Mouse (Mus musculus): Measurements from ENCODE around the gene Usp3. TPM values are rescaled to one million over a fixed set of nuclear protein-coding genes. Genes with fewer than 3 reads are reported as not detected.

Usp3 gene
- polyA plus RNA-seq, 1 experiment = 8.1 TPM

DNA sequence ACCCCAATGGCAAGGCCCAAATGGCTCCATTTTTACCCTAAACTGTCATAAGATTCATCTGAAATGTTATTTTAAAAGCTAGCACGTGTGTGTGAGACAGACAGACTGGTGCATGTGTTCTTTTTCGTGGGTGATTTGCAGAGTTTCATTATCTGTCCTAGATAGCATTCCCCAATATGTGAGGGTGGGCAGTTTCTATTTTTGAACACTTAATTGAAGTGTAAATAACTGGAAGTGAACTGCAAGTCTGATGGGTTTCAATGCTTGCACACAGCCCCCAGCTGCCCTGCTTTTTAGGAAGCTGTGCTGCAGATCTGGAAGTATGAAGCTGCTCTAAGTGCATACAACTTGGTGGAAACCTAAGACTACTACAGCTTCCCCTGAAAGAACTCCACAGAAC is 77.8 kb downstream of the Usp3 start:
- TF ChIP-seq CTCF (IDR thresholded peaks at IDR 0.05; ENCODE audit: control insufficient read depth, insufficient read depth, insufficient replicate concordance, low read depth, low read length) (no peak), POLR2A (IDR thresholded peaks at IDR 0.05; ENCODE audit: control insufficient read depth, low read depth, low read length) (no peak)
- H3K4me1 ChIP-seq (ENCODE audit: control insufficient read depth, insufficient read depth, low read length) = peaks cover 20% of the 10 kb centered on the region
- H3K27me3 ChIP-seq (ENCODE audit: control insufficient read depth, insufficient read depth, low read length) = no peaks in the 10 kb centered on the region
- H3K27ac ChIP-seq (ENCODE audit: control insufficient read depth, insufficient read depth, low read depth, low read length) = peak overlapping the region; percentile 40
- no peak overlapping the region for H3K4me3 ChIP-seq (ENCODE audit: control insufficient read depth, low read depth, low read length)
- no peaks in the 10 kb centered on the region; the same call in 1 of the 2 replicates for H3K36me3 ChIP-seq (ENCODE audit: control insufficient read depth, insufficient read depth, low read length)

DNA sequence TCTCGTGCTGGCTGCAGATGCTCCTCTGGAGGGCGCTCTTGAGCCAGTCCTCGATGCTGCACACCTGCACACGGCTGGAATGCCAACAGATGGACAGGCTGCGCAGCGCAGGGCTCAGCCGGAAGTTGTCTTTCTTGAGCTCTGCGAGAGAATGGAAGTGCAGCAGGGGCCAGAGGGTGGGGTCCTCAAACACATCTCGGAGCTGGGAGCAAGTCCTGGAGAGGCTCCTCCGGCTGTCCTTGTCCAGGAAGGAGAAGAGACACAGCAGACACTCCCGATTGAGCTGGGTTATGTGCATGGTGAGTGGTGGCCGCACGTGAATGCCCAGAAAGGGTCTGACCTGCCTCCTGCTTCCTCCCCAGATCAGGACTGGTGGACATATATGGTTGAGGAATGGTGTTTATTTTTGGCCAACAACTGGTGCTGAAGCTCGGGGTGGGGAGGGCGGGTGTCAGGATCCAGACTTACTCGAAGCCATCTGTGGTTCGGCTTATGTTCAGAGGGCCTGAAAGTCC is 78.6 kb downstream of the Usp3 start, which contains the start of gene Fbxl22:
Gene Fbxl22, minus strand, starts transcription at position 338 of the 515 bp plus-strand sequence.
- TF ChIP-seq CTCF (IDR thresholded peaks at IDR 0.05; ENCODE audit: control insufficient read depth, insufficient read depth, insufficient replicate concordance, low read depth, low read length) = peak; percentile 66; the same call in 1 of the 2 replicates
- no peak for TF ChIP-seq POLR2A (IDR thresholded peaks at IDR 0.05; ENCODE audit: control insufficient read depth, low read depth, low read length)
- peak within 1 kb of the TSS; percentile 30 for H3K4me3 ChIP-seq (ENCODE audit: control insufficient read depth, low read depth, low read length)
- no peaks in the 10 kb centered on the region; the same call in 1 of the 2 replicates for H3K36me3 ChIP-seq (ENCODE audit: control insufficient read depth, insufficient read depth, low read length)
- no peaks in the 10 kb centered on the region for H3K27me3 ChIP-seq (ENCODE audit: control insufficient read depth, insufficient read depth, low read length)
- peak within 1 kb of the TSS; percentile 63 for H3K27ac ChIP-seq (ENCODE audit: control insufficient read depth, insufficient read depth, low read depth, low read length)
- peaks cover 21% of the 10 kb centered on the region for H3K4me1 ChIP-seq (ENCODE audit: control insufficient read depth, insufficient read depth, low read length)

DNA sequence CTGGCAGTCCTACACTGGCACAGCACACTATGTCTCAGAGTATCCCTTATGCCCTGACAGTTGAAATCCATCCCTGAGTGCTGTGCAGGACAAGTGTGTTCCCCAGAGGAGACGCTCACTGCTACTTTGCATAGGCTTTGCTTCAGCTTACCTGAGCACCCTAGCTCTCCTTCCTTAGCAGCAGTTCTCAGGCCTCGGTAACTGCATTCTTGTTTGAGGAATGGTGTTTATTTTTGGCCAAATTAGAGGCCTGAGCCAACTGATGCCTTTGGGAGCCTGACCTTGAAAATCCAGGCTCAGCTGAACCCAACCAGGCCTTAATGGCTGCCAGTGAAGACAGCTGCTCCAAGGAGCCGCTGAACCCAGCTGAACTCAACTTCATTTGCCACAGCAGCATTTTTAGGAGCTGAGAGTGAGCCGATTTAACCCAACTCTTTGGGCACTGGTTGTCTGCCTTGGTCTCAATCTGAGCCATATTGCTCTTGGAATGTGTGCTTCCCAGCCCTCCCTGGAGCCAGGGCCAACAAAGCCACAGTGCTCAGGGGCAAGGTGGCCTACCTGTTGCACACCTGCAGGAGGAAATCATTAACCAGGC is 79.2 kb downstream of the Usp3 start:
- H3K36me3 ChIP-seq (ENCODE audit: control insufficient read depth, insufficient read depth, low read length) = no peaks in the 10 kb centered on the region; the same call in 1 of the 2 replicates
- peak overlapping the region; percentile 63 for H3K27ac ChIP-seq (ENCODE audit: control insufficient read depth, insufficient read depth, low read depth, low read length)

DNA sequence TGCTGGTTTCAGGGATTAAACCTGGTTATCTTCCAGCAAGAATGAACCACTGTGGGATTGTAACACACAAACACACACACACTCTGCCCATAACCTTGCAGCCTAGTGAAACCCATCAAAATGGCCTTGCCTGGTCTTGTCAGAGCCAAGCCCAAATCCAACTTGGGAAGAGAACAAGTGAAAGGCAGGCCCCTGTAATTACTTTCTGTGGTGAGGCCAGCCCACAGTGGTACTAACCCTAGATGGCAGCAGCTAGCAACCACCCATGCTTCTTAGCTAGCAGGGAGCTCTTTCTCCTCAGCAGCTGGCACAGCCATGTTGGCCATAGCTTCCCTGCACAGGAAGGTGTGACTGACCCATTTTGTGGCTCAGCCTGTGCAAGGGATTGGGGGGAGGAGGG is 79.8 kb downstream of the Usp3 start:
- Histone ChIP-seq H3K4me1 (ENCODE audit: control insufficient read depth, insufficient read depth, low read length) (peaks cover 21% of the 10 kb centered on the region), H3K27ac (ENCODE audit: control insufficient read depth, insufficient read depth, low read depth, low read length) (peak overlapping the region; percentile 63; the same call in 1 of the 2 replicates), H3K27me3 (ENCODE audit: control insufficient read depth, insufficient read depth, low read length) (no peaks in the 10 kb centered on the region), H3K4me3 (ENCODE audit: control insufficient read depth, low read depth, low read length) (no peak overlapping the region), H3K36me3 (ENCODE audit: control insufficient read depth, insufficient read depth, low read length) (no peaks in the 10 kb centered on the region; the same call in 1 of the 2 replicates)
- TF ChIP-seq CTCF (IDR thresholded peaks at IDR 0.05; ENCODE audit: control insufficient read depth, insufficient read depth, insufficient replicate concordance, low read depth, low read length) (no peak), POLR2A (IDR thresholded peaks at IDR 0.05; ENCODE audit: control insufficient read depth, low read depth, low read length) (no peak)

More for the DNA sequence above, 79.2 kb downstream of the Usp3 start:
- peaks cover 21% of the 10 kb centered on the region for H3K4me1 ChIP-seq (ENCODE audit: control insufficient read depth, insufficient read depth, low read length)
- no peak for TF ChIP-seq CTCF (IDR thresholded peaks at IDR 0.05; ENCODE audit: control insufficient read depth, insufficient read depth, insufficient replicate concordance, low read depth, low read length)
- TF ChIP-seq POLR2A (IDR thresholded peaks at IDR 0.05; ENCODE audit: control insufficient read depth, low read depth, low read length) = no peak
- H3K27me3 ChIP-seq (ENCODE audit: control insufficient read depth, insufficient read depth, low read length) = no peaks in the 10 kb centered on the region
- peak overlapping the region; percentile 22; the same call in 1 of the 2 replicates for H3K4me3 ChIP-seq (ENCODE audit: control insufficient read depth, low read depth, low read length)

DNA sequence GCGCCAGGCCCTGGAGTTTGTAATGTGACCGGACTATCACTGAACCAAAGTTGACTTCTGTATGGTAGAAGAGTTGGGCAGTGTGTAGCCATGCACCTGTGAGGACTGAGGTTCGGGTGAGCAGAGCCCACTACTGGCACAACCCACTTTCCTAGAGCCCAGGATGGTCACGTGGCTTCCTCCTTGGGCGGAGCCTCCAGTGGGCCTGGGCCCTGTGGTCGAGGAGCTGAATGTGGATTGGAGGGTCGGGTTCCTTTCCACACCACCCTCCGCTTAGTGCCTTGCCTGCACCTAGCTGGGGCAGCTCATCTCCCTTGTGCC is 80.6 kb downstream of the Usp3 start:
- H3K27me3 ChIP-seq (ENCODE audit: control insufficient read depth, insufficient read depth, low read length) = no peaks in the 10 kb centered on the region
- peaks cover 21% of the 10 kb centered on the region for H3K4me1 ChIP-seq (ENCODE audit: control insufficient read depth, insufficient read depth, low read length)
- peak overlapping the region; percentile 97 for H3K27ac ChIP-seq (ENCODE audit: control insufficient read depth, insufficient read depth, low read depth, low read length)
- H3K4me3 ChIP-seq (ENCODE audit: control insufficient read depth, low read depth, low read length) = peak overlapping the region; percentile 90
- peak; percentile 53; the same call in 1 of the 2 replicates for TF ChIP-seq POLR2A (IDR thresholded peaks at IDR 0.05; ENCODE audit: control insufficient read depth, low read depth, low read length)
- TF ChIP-seq CTCF (IDR thresholded peaks at IDR 0.05; ENCODE audit: control insufficient read depth, insufficient read depth, insufficient replicate concordance, low read depth, low read length) = no peak
- H3K36me3 ChIP-seq (ENCODE audit: control insufficient read depth, insufficient read depth, low read length) = no peaks in the 10 kb centered on the region

DNA sequence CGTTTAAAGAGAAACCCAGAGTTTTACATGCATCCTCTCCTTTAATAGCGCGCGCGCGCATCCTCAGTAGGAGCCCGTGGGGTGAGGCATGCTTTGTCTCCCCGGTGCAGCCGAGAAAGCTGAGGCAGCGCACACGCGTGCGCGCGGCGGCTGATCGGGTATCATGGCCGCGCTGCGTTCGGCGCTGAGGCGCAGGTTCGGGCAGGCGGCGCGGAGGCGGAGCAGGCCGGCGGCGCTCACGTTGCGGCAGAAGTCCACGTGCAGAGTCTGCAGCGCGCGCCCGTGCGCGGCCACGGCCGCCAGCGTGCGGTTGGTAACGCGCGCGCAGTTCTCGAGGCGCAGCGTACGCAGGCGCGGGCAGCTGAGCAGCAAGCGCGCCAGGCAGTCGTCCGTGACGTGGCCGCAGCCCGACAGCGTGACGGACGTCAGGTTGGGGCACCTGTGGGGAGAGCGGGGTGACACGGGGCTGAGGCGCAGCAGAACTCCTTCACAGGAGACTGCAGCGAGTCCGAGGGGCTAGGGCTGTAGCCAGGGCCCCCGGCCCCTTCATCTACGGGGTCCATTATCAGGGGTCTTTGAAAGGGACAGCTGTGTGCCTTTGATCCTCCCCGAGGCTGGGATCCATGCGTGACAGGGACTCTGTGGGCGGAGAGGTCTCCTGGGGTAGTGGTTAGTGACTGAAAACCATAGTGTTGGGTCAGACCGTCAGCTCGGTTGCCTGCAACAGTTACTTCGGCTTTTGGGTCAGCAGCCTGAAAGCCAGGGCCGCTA is 81.2 kb downstream of the Usp3 start:
- peak overlapping the region; percentile 97 for H3K27ac ChIP-seq (ENCODE audit: control insufficient read depth, insufficient read depth, low read depth, low read length)
- peak overlapping the region; percentile 90 for H3K4me3 ChIP-seq (ENCODE audit: control insufficient read depth, low read depth, low read length)
- H3K36me3 ChIP-seq (ENCODE audit: control insufficient read depth, insufficient read depth, low read length) = no peaks in the 10 kb centered on the region
- peak; percentile 73 for TF ChIP-seq POLR2A (IDR thresholded peaks at IDR 0.05; ENCODE audit: control insufficient read depth, low read depth, low read length)
- no peak for TF ChIP-seq CTCF (IDR thresholded peaks at IDR 0.05; ENCODE audit: control insufficient read depth, insufficient read depth, insufficient replicate concordance, low read depth, low read length)
- H3K27me3 ChIP-seq (ENCODE audit: control insufficient read depth, insufficient read depth, low read length) = no peaks in the 10 kb centered on the region
- H3K4me1 ChIP-seq (ENCODE audit: control insufficient read depth, insufficient read depth, low read length) = peaks cover 21% of the 10 kb centered on the region

DNA sequence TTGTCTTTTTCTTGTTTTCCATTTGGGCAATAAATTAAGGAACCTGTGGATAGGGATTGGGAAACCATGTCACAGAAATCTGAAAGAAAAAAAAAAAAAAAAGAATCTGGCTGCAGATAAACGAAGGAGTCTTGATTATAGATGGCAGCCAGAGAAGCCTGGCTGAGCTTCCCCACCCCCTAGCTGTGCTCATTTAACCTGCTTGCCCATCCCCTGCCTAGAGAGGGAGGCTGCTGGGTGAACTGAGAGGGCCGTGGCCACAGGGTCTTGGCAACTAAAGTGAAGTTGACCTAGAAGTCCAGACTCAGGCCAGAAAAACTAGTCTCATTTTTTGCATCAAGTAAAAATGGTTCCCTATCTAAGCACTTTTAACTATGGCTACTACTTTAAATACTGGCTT is 82.0 kb downstream of the Usp3 start:
- Histone ChIP-seq H3K36me3 (ENCODE audit: control insufficient read depth, insufficient read depth, low read length) (no peaks in the 10 kb centered on the region), H3K4me3 (ENCODE audit: control insufficient read depth, low read depth, low read length) (no peak overlapping the region; the same call in 1 of the 2 replicates), H3K27ac (ENCODE audit: control insufficient read depth, insufficient read depth, low read depth, low read length) (no peak overlapping the region; the same call in 1 of the 2 replicates), H3K27me3 (ENCODE audit: control insufficient read depth, insufficient read depth, low read length) (no peaks in the 10 kb centered on the region), H3K4me1 (ENCODE audit: control insufficient read depth, insufficient read depth, low read length) (peaks cover 21% of the 10 kb centered on the region)
- TF ChIP-seq POLR2A (IDR thresholded peaks at IDR 0.05; ENCODE audit: control insufficient read depth, low read depth, low read length) (no peak), CTCF (IDR thresholded peaks at IDR 0.05; ENCODE audit: control insufficient read depth, insufficient read depth, insufficient replicate concordance, low read depth, low read length) (no peak)
